Mouse (Mus musculus) intestine, postnatal 0 days (tissue): ENCODE data around the gene Grn. TPM values are rescaled to one million over a fixed set of nuclear protein-coding genes. Genes with fewer than 3 reads are reported as not detected.

Experiments
- ATAC-seq: fragments of 200-750 bp; cut with Nextera tagmentation; 2 replicates; pipeline ENCODE4 v1.8.0; 2017; ENCODE audit warnings: mild to moderate bottlenecking, moderate TSS enrichment, moderate library complexity
- H3K27ac ChIP-seq: fragments of 300-500 bp; sonication (generic); 2 replicates; pipeline ENCODE4 v1.5.1; 2014; ENCODE audit warnings: mild to moderate bottlenecking, low read depth, low read length, moderate library complexity
- H3K27me3 ChIP-seq: fragments of 300-500 bp; sonication (generic); replicated peaks from 2 replicates; pipeline ENCODE4 v1.6.1; 2014; ENCODE audit warnings: low read length, mixed read lengths; ENCODE audit not compliant: control insufficient read depth, insufficient read depth
- H3K36me3 ChIP-seq: fragments of 300-500 bp; sonication (generic); 2 replicates; pipeline ENCODE4 v1.6.1; 2014; ENCODE audit warnings: mild to moderate bottlenecking, moderate library complexity; ENCODE audit not compliant: control insufficient read depth, insufficient read depth
- H3K4me1 ChIP-seq: fragments of 300-500 bp; sonication (generic); replicated peaks from 2 replicates; pipeline ENCODE4 v1.6.1; 2014; ENCODE audit warnings: antibody characterized with exemption, low read length, mixed read lengths; ENCODE audit not compliant: control insufficient read depth, insufficient read depth
- H3K4me2 ChIP-seq: fragments of 300-500 bp; sonication (generic); replicated peaks from 2 replicates; pipeline ENCODE4 v1.6.1; 2014; ENCODE audit warnings: low read depth, mild to moderate bottlenecking, moderate library complexity
- H3K4me3 ChIP-seq: fragments of 300-500 bp; sonication (generic); 2 replicates; pipeline ENCODE4 v1.5.1; 2014; ENCODE audit warnings: low read depth, low read length
- H3K9ac ChIP-seq: fragments of 300-500 bp; sonication (generic); 2 replicates; pipeline ENCODE4 v1.6.1; 2014; ENCODE audit warnings: mild to moderate bottlenecking, low read depth, low read length
- H3K9me3 ChIP-seq: fragments of 300-500 bp; sonication (generic); 2 replicates; pipeline ENCODE4 v1.6.1; 2016; ENCODE audit warnings: mixed run types; ENCODE audit not compliant: control insufficient read depth
- CTCF ChIP-seq: sonication (generic); IDR thresholded peaks from 2 replicates; pipeline ENCODE4 v1.5.1; 2016; ENCODE audit warnings: low read depth, mild to moderate bottlenecking, control low read depth, antibody characterized with exemption, moderate library complexity
- WGBS: fragments of 180-500 bp; shearing (Covaris S2); extraction: QIAGEN DNeasy Blood & Tissue Kit; methylation state at CpG from one replicate; pipeline ENCODE4 v1.1.7; 2014; 5-methylcytosine and 5-hydroxymethylcytosine counted together
- polyA plus RNA-seq: library from polyadenylated mRNA; unstranded; fragments of >200 nt; fragmentation: Nextera tagmentation; extraction: Ambion mirVana; gene quantifications from 2 replicates; pipeline ENCODE4 v1.2.1, GENCODE M21; 2015

Gene Grn
- polyA plus RNA-seq, 1 experiment from 2014 or later, result 339 TPM

DNA sequence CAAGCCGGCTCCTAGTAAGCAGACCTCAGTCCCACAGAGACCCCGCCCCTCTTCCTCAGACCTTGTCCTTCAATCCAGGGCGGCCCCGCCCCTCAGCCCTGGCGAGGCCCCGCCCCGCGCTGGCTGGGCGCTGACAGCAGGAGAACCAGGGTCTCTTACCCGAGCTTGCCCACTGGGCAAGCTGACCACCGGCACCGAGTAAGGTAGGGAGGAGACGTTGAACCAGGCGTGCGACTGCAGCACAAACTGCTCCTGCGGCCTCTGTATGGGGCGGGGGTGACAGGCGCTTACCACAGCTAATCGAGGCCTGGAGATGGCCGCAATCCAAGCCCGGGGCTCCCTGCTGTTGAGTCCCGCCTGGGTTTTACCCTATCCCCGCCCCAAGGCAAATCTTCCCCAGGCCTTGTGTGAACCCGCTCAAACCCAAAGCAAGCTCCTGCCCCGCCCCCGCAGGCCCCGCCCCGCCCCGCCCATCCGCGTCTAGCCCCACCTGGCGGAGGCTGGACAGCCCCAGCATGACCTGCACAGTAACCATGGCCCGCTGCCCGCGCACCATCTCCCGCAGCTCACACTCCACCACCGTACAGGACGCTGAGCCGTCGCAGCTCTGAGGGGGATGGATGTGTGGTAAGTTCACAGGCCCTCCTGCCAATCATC, 25.8 kb downstream of the Grn start:
- peak overlapping the region; percentile 52 for H3K9ac ChIP-seq
- peak; percentile 65 for TF ChIP-seq CTCF
- WGBS, result under 1% methylated on average over 40 of the region's 40 CpGs
- no peaks in the 10 kb centered on the region for H3K36me3 ChIP-seq
- ATAC-seq, result peak; percentile 81
- H3K27me3 ChIP-seq, result peaks cover 19% of the 10 kb centered on the region; the same call in 1 of the 2 replicates
- H3K4me2 ChIP-seq, result peak overlapping the region; percentile 95
- H3K9me3 ChIP-seq, result no peaks in the 10 kb centered on the region
- H3K27ac ChIP-seq, result no peak overlapping the region
- H3K4me3 ChIP-seq, result peak overlapping the region; percentile 51
- H3K4me1 ChIP-seq, result no peaks in the 10 kb centered on the region

- Histone ChIP-seq H3K27ac (no peak overlapping the region), H3K36me3 (no peaks in the 10 kb centered on the region), H3K4me3 (no peak overlapping the region), H3K9ac (no peak overlapping the region), H3K9me3 (no peaks in the 10 kb centered on the region), H3K27me3 (peaks cover 11% of the 10 kb centered on the region; the same call in 1 of the 2 replicates), H3K4me2 (no peak overlapping the region), H3K4me1 (no peaks in the 10 kb centered on the region; the same call in 1 of the 2 replicates)
- no peak for ATAC-seq
- WGBS, result 59% methylated on average over 16 of the region's 16 CpGs
- no peak for TF ChIP-seq CTCF
These were observed 30.4 kb downstream of the Grn start for GRCm38 (mm10) chr11:102460541-102460940.

GRCm38 (mm10) chr11:102461764-102462163, 31.6 kb downstream of the Grn start:
- no peaks in the 10 kb centered on the region; the same call in 1 of the 2 replicates for H3K4me1 ChIP-seq
- H3K27me3 ChIP-seq, result peaks cover 9% of the 10 kb centered on the region; the same call in 1 of the 2 replicates
- ATAC-seq, result no peak
- no peak for TF ChIP-seq CTCF
- H3K27ac ChIP-seq, result no peak overlapping the region
- H3K9me3 ChIP-seq, result no peaks in the 10 kb centered on the region
- no peaks in the 10 kb centered on the region for H3K36me3 ChIP-seq
- 48% methylated on average over 3 of the region's 3 CpGs for WGBS
- no peak overlapping the region for H3K9ac ChIP-seq
- H3K4me3 ChIP-seq, result no peak overlapping the region
- H3K4me2 ChIP-seq, result no peak overlapping the region

DNA sequence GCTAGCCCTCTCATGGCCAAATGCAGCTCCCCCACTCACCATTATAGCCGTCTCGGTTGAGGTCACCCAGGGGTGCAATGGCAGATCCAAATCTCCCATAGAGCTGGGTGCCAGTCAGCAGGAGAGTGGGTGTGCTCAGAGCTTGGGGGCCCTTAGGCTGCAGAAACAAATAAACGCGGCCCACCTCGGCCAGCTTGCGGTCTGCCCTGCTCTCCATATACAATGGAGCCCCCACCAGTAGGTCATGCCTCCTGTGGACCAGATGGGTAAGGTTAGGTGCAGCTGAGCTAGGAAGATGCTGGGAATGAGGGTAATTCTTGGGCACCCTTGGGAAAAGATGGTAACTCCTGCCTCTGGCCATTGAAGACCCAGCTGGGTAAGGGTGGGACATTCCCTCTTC, 34.8 kb downstream of the Grn start:
- Histone ChIP-seq H3K9me3 (no peaks in the 10 kb centered on the region), H3K27me3 (no peaks in the 10 kb centered on the region), H3K27ac (no peak overlapping the region), H3K4me2 (no peak overlapping the region), H3K9ac (no peak overlapping the region), H3K4me1 (no peaks in the 10 kb centered on the region; the same call in 1 of the 2 replicates), H3K4me3 (no peak overlapping the region), H3K36me3 (no peaks in the 10 kb centered on the region)
- no peak for ATAC-seq
- no peak for TF ChIP-seq CTCF
- WGBS, result 95% methylated on average over 6 of the region's 6 CpGs

DNA sequence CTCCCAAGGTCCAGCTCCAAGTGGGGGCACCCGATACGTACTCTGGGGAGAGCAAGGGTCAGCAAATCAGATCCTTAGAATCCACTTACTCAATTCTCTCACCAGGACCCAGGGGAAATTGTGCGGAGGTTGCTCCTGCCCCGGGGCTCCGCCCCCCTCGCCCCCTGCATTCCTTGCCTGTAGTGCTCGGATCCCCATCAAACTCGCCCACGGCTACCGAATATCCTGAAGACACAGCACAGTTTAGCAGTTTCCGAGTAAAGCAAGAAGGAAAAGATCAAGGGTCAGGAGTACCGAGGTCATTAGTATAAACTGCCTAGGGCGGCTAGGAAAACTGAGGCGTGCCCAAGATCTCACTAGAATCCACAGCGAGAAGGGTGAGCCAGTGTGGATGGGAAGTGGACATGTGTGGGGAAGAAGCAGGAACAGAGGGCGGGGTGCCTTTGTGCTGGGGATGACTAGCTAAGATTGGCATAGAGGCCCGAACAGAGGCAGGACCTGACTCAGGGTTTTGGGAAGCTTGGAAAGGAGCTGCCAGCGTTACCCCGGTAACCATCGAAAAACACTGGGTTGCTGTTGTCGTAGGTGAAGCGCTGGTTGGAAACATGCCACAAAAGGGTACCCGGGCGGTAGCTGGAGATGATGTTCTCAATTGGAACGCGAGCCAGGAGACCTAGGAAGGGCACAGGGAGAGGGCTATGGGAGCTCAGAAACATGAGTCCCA, 35.8 kb downstream of the Grn start:
- H3K36me3 ChIP-seq, result no peaks in the 10 kb centered on the region
- no peak overlapping the region for H3K9ac ChIP-seq
- TF ChIP-seq CTCF, result no peak
- H3K27me3 ChIP-seq, result no peaks in the 10 kb centered on the region
- WGBS, result 19% methylated on average over 26 of the region's 26 CpGs
- no peak overlapping the region for H3K27ac ChIP-seq
- 0 out of 2 replicates have a peak, but pooled peaks have one; percentile 19 for ATAC-seq
- peak overlapping the region; percentile 35 for H3K4me2 ChIP-seq
- H3K4me1 ChIP-seq, result no peaks in the 10 kb centered on the region; the same call in 1 of the 2 replicates
- H3K4me3 ChIP-seq, result no peak overlapping the region
- H3K9me3 ChIP-seq, result no peaks in the 10 kb centered on the region

DNA sequence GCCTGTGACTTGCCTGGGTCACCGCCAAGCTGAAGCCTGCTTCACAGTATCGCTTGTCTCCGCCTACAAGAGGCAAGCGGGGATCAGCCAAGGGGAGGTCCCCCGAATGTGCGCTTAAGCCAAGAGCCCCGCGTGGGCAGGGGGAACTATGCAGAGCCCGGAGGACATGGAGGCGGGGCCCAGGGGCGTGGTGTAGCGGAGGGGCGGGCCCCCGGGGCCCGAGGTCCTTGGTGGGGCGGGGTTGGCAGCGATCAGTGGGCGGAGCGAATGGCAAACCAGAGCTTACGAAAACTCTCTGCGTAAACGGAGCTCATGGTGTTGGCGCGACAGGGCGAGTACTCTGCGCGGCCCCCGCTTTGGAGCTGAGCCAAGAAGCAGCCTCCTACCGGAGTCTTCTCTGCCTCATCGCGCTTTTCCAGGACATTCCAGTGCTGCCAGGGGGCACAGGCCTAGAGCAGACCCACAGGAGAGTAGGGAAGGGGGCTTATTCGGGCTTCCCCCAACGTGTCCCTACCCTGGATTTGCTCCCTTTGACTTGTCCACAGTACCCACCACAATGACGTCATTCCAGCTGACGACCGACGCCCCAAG, 37.0 kb downstream of the Grn start:
- peak overlapping the region; percentile 69 for H3K4me2 ChIP-seq
- no peak for TF ChIP-seq CTCF
- ATAC-seq, result peak; percentile 84
- H3K9ac ChIP-seq, result 0 out of 2 replicates have a peak overlapping the region, but pooled peaks have one; percentile 12
- H3K27me3 ChIP-seq, result no peaks in the 10 kb centered on the region
- H3K36me3 ChIP-seq, result no peaks in the 10 kb centered on the region
- under 1% methylated on average over 37 of the region's 37 CpGs for WGBS
- no peaks in the 10 kb centered on the region for H3K9me3 ChIP-seq
- H3K4me3 ChIP-seq, result peak overlapping the region; percentile 31
- H3K4me1 ChIP-seq, result no peaks in the 10 kb centered on the region; the same call in 1 of the 2 replicates
- no peak overlapping the region for H3K27ac ChIP-seq
